Mouse (Mus musculus): ENCODE results near the gene Ets2.

Ets2 gene

DNA sequence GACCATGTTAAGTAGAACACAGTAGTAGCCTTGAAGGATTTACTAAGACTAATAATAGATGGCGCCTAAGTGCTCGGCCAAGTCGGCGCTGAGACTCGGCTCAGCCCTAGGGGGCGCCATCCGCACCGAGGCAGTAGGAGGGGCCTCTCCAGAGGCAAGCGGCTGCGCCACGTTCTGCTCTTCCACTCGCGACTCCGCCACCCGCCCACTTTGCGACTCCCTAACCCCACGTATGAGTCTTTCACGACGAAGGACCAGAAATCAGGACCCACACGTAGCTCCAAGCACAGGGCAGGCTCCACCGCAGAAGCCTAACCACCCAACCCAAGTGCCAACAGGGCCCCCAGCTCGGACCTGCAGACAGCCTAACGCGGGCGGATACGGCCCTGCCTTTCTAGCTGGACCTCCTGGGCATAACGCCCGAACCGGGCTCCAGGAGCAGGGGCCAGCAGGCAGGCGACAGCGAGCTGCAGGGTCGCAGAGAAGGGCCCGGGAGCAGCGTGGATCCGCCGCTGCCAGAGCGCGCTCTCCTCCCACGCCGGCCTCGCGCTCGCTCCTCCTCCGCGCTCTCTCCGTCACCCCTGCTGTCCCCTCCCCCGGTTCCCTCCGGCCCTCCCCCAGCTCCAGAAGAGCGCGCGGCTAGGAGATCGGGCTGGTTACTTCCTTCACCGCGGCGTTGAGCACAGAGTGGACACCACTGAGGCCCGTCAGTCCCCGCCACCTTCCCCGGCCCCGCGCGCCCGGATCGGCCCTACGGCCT, at the start of gene Ets2:
Gene Ets2 (plus strand): TSS at position 274 of the 760 bp plus-strand sequence.
- DNase-seq (ENCODE audit: low spot score): peak; percentile 93

DNA sequence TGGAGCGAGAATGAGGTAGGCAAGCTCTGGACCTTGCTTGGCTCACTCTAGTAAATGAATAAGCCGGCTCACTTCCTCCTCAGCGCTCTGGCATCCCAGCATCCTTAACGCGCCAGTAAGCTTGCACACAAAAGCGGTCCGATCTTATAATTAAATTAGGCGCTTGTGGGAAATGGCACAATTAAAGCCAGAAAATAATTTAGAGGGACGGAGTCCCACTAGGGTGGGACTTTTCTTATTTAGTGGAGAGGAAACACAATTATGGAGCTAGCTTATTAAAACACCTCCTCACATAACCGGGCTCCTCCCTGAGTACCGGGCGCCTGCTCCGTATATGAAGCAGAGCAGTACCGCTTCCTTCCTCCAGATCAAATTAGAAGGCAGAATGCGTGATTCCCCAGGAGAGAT, 47.7 kb upstream of the Ets2 start:
- no peak for DNase-seq (ENCODE audit: low spot score)

DNA sequence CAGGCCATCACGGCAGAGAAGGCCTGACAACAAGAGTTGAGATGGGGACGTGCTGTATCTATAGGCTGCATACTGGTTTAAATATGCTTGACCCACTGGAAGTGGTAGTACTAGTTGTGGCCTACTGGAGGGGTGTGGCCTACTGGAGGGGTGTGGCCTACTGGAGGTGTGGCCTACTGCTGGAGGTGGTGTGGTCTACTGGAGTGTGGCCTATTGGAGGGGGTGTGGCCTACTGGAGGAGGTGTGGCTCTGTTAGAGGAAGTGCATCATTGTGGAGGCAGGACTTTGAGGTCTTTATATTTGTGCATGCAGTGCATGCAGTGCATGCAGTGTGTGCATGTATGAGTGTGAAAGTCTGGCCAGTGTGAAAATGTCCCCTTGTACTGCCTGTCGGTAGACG, 45.3 kb upstream of the Ets2 start:
- no peak for DNase-seq (ENCODE audit: low spot score)

DNA sequence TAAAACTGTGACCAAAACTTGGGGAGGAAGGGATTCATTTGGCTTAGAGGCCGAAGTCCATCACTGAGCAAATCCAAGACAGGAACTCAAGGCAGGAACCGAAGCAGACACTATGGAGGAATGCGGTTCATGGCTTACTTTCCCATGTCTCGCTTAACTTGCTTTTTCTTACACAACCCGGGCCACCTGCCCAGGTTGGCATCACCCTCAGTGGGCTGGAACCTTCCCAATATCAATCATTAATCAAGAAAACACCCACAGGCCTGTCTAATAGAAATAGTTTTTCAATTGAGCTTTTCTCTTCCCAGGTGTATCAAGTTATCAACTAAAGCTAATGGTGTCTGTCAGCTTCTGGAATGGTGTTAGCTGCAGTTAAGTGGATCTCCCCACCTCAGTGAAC, 44.7 kb upstream of the Ets2 start:
- no peak for DNase-seq (ENCODE audit: low spot score)

DNA sequence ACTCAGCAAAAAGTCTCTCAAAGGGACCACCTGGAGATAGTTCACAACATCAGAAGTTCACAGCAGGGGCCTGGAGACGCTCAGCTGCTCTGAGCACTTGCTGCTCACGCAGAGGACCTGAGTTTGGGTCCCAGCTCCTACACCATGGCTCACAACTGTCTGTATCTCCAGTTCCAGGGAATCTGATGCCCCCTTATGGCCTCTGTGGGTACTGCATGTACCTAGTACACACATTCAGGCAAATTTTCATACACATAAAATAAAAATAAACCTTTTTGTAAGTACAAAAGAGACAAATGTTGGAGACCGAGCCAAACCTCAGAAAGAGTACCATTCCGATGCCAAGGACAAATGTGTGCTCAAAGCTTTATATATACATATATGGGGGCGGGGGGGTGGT, 44.1 kb upstream of the Ets2 start:
- DNase-seq (ENCODE audit: low spot score): no peak

DNA sequence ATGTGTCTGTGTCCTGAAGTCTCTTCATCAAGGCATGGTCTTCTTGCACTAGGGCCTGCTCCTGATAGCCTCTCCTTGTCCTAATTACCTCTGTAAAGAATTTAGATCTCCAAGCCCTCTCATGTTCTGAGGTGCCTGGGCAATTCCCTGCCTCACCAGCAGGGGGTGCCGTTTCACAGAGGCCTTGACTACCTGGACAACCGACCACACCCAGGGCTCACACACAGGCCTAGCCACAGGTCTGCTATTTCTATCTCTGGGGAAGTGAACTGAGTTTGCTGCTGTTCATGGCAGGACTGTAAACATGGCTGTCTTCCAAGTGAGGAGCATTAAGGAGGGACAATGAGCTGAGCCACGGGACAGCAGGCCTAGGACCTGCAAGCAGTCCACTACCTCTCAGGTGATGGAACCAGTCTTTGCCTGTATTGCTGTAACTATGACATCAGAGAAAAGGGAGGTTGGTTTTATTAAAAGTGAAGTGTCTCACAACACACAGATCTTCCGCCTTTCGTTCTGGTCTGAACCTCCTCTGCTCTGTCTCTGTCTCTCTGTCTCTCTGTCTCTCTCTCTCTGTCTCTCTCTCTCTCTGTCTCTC, 42.9 kb upstream of the Ets2 start:
- DNase-seq (ENCODE audit: low spot score): peak; percentile 79

DNA sequence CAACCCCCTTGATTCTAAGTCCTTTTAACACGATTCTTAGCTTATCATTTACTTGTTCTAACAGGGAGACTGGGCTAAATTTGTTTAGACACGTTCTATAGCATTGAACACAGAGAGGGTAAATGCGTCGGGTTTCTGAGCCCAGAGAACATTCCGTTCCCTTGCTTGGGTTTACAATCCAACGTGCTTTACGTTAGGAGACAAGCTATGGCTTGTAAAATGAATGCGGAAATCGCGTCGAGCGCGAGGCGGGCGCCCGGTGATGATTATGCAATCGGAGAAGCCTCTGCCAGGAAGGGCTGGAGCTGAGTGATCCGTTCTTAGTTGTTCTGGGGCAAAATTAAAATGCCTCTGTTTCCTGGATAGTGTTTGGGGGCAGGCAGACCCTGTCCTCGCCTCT, 42.4 kb upstream of the Ets2 start:
- peak; percentile 58 for DNase-seq (ENCODE audit: low spot score)

DNA sequence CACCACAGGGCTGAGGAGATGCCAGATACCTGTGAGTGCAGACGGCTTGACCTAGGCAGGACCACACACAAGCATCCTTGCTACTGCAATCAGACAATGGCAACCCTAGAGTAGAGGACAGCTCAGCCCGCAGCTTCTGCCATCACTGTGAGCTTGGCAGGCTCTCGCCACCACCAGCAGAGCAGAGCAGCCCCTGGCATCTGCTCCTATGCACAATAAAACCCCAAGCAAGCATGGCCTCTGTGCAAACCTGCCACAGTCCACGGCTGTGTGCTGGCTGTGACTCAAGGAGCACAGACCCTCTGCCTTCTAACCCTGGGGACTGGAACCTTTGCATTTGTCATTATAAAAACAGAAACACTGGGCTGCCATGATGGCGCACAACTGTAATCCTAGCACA, 41.0 kb upstream of the Ets2 start:
- no peak for DNase-seq (ENCODE audit: low spot score)

DNA sequence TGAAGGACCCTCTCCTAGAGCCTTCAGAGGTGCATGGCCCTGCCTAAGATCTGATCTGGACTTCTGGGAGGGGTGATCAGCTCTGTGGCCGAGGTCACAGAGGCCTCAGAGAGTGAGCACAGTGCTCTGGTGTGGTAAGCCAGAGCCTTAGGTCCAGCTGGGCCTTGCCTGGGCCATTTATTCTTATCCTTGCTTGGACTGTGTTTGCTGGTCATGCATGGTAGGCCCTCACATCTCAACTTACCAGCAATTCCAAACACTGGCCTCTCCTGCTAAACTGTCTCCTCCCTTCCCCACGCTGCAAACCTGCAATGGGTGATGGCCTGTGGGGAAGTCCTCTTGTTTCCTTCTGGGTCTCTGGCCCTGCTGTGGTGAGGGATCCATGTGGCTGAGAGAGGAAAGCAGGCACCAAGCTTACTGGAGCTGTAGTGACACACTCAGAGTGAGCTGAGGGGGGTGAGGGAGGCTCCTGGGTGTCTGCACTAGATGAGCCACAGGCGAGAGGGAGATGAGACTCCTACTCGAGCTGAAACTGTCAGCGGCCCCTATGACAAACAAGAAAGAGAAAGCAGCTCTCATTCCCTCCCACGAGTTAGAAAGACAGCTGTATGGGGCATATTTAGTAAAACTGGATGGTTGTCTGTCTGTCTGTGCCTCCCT, 36.3 kb upstream of the Ets2 start:
- no peak for DNase-seq (ENCODE audit: low spot score)

DNA sequence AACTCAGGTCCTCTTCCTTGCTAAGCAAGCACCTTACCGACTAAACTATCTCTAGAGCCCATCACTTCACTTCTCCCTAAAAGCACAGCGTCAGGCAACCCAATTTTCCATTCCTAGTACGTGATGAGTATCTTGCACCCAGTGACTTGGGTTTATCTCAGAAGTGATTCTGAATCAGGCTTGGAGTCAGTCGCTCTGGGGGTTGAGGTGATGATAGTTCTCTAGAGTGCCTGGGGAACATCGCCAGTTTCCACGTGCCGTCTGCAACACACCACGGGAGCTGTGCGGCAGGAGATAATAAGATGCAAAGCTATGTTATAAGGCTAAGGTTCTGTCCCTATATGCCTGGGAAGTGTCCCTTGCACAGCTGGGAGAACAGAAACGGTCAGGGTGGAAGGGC, 35.6 kb upstream of the Ets2 start:
- no peak for DNase-seq (ENCODE audit: low spot score)

DNA sequence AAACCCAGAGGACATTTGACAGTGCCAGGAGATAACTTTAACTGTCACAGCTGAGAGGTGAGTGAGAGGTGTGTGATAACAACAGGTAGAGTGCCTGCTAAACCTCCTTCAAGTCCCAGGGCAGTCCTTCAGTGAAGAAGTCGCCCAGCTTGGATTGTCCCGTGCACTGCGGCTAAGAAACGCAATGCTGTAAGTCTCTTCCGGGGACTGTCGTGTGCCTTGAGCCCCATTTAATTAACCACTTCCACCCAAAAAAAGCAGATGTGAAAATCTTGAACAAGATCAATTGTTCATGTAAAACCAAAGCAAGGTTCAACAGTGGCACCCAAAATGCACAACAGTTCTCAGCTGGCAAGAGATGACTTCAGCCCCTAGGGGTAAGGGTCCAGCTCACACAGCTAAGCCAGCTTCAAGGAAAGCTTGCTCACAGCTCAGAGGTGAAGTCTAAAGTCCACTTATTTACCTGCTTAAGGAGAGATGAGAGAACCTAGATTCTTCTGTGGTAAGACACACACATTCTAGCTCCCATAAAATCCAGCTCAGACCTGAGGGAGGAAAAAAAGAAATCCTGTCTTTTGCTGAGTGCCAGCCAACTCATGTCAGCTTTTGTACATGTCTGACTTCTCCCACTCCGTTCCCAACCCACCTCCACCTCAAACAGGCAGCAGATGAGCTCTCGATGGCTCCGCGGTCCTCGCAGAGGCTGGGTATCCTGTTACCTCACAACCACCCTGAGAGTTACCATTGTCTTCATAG, 34.3 kb upstream of the Ets2 start:
- DNase-seq (ENCODE audit: low spot score): no peak

DNA sequence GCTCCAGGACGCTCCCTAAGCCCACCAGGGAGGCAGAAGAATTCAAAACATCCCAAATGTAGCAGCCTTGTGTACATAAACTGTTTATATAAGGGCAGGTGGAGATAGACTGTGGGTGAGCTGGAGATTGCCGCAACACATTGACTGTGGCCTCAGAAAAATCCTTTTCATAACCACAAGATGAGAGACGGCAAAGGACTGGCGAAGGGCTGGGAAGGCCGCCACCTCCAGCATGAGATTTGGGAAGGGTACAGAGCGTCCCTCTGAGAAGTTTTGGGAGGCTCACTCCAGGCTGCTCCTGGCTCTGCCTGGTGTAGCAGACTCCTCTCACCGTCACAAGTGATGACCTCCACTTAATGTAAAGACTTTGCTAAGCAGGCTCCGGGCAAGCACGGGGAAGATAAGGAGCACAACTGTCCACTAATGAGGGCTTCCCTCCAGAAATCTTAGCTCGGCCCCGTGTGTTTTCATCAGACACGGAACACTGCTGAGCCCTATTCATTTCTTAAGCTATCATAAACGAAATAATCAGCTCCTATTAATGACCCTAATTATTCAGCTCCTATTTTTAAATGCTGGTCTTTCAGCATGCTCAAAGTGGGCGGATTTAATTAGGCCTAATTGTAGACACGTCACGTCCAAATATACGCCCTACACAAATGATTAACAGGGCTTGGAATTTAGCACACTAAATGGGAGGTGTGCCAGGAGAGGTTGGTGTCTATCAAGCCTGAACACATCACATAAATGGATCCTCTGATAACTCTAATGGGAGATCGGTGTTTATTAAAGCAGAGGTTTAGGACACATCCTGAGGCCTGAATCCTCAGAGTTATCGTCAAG, 33.5 kb upstream of the Ets2 start:
- no peak for DNase-seq (ENCODE audit: low spot score)

DNA sequence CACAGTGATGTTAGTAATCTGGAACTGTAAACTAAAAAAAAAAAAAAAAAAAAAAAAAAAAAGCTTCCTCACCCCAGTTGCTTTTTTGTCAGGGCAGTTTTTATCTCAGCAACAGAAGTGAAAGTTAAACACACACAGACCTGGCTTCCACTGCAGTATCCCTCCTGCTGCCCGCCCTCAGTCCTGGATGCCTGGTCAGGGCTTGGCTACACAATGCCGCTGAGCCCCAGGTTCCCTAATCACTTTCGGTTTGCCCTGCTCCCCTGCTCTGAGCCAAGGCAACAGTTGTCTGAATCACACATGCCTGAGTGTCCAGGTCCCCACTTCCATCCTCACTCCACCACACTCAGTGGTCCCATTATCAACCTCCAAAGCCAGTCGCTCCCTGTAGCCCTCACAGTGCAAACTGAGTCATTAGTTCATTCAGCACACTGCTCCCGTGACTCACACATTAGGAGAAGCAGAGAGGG, 27.4 kb upstream of the Ets2 start:
- peak; percentile 45 for DNase-seq (ENCODE audit: low spot score)

DNA sequence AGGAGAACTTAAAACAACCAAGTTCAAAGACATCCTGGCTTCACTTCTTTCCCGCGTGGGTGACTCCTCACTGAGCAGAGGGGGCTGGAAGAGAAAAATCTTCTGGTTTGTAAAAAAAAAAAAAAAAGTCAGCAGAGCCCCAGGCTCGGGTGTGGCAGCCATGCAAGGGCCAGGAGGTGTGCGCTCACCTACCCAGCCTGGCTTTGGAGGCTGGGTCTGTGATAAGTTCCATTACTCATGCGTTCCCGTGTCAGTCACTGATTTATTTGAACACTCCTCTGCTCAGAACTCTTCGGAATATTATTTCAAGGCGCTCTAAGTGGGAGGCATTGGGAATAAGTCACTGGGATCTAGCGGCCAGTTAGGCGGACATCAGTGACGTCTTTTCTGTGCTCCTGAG, 26.7 kb upstream of the Ets2 start:
- no peak for DNase-seq (ENCODE audit: low spot score)

DNA sequence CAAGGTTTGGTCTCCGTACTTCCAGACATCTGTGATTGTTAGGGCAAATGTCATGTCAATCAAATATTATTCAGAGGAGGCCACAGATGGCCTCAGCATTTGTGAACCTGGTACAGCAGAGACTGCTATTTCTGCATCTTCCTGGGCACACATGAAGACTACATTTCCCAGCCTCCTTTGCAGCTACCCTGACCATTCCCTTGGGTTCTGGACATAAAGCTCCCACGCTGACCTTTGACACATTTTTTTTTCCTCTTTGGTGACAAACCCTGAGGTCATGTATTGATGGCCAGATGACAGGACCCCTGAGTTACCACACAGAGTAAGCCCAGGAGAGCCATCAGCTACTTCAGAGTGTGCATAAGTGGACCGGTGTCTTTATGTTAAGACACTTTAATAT, 25.2 kb upstream of the Ets2 start:
- DNase-seq (ENCODE audit: low spot score): no peak

DNA sequence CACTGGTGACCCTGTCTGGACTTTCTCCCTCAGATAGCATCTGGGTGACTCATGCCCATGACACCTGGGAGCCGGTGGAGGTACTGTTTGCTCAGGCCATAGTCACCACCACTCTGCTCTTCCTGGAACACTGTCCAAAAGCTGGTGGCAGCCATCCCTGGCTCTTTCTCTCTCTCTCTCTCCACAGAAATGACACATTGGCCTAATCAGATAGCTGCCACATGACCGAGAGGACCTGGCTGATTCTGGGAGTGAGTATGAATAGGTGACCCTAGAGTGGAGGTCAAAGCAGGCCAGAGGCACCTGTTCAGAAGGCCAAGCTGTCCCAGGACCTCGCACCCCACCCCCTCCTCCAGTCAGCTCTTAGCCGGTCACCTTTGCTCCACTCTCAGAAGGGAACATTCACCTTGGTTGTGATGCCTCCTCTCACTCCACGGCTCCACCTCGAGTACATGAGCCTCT, 19.4 kb upstream of the Ets2 start:
- DNase-seq (ENCODE audit: low spot score): no peak

DNA sequence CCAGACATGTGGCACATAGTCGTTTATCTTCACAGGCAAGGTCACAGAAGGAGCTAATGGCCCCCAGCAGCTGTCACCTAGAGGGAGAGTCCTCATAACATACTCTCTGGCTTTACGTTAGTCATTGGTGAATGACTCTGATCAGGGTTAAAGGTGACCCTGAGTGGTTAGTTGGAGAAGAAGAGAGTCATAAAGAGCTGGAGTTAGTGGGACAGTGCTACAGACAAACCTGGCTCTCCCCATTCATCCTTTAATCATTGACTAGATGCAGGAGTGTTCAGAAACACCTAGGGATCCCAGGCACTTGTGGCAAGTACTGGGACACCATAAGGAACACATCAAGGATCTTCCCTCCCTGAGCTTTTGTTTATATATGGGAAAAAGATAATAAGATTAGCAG, 16.1 kb upstream of the Ets2 start:
- no peak for DNase-seq (ENCODE audit: low spot score)

DNA sequence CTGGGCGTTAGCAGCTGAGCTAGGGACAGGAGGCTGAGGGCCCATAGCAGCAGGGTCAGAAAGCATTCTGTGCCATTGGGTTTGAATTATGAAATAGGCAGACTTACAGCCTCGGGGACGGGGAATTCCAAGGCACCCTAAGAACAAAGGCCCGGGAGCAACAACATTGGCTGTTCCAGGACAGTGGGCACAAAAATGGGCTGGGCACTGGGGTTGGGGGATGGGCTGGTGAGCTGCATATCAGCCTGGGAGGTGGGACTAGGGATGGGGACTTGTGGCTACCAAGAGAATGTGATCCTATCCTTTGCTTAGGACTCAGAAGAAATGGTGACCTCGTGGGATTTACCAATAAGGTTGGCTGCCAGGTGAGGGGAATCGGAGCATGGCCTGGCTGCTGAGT, 15.6 kb upstream of the Ets2 start:
- no peak for DNase-seq (ENCODE audit: low spot score)

DNA sequence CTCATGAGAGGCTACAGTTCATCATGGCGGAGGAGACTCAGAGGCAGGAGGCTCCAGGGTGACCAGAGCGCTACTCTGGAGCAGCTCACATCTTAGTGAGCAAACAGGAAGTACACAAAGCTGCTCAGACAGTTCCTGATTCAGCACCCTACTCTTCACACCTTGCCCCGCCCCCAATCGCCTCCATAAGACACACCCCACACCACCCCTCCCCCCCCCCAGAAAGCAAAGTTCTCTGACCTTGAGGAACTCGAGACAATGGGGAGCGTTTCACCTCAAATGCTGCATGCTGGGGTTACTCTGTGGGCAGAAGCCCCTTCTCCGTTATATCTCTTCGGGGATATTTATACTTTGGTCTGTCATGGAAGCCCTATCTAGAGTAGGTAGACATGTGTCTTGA, 15.0 kb upstream of the Ets2 start:
- DNase-seq (ENCODE audit: low spot score): no peak

DNA sequence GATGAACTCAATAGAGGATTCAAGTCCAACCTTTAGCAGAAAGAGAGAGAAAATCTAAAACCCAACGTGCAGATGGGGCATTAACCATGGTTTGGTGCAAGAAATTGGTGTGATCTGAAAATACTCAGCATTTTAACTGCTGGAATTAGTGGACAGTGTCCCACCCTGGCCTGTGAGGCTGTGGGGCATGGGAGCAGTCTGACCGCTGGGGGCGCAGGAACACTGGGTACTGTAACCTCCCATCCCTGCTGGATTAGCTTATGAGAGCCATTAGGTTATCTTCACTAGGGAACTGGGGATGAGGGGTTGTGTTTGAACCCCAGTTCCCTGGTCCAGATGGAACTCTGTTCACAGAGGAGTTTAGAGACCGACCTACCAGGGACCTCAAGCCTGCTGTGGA, 13.9 kb upstream of the Ets2 start:
- DNase-seq (ENCODE audit: low spot score): no peak

DNA sequence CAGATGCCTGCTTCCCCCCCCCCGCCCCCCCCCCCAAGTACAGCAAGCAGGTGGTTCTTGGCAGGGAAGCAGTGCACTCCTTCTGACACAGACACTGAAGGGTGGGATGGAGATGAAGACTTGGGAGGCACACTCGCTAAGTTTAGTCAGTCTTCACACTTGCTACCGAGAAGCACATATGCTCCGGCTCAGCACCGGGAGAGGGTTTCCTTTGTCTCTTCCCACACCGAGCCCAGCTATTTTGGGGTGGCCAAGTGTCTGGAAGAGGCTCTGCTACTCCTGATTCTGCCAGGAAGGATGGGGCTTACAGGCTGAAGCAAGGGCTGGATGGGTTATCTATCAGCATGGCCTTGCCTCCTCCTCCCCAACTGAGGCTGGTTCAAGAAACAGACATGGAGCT, 5.3 kb upstream of the Ets2 start:
- DNase-seq (ENCODE audit: low spot score): no peak

DNA sequence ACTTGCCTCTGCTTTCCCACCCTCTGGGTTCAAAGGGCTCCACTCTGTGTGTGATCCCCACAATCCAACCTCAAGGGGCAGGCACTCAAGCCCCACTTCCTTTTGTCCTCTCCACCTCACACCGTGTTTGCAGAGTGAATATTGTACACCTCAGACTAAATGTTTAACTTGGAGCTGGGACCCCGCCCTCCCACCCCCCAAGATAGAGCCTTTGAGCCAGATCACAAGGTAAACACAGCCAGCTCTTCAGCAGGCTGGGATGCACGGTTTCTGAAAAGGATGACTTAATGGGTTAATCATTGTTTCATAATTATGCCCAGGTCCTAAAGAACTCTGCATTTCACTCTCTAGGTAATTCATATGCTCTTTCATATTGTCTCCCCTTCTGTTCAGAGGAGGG, 2.2 kb upstream of the Ets2 start:
- DNase-seq (ENCODE audit: low spot score): no peak

Measured in urinary bladder, postnatal 25 days (tissue).